Comparison of ENCODE assay signal across 17 mouse cellular contexts in genomic region chr5:131646192-131646775, GRCm38 (mm10).
DNase-seq lines count a peak whose midpoint lies in the region; ATAC-seq lines count a peak whose summit lies in the region.
"Had no signal": no experiment of that assay in that cellular context is flagged by ENCODE, and none has a peak within 500 bp of the region (broad histone marks: within the 10 kb centered on the region; RNA-seq: fewer than 3 reads in every experiment).

No protein-coding gene starts in this region.

- DNase-seq in forebrain, embryonic 11.5 days (ENCODE audit: low spot score), result peak; percentile 60
- peak; percentile 56 for DNase-seq in embryo, embryonic 11 days
- no peak for DNase-seq in liver
- no peak for DNase-seq in heart, postnatal 36 days
- DNase-seq: cerebellum, adult 18-20 months; cerebellum, postnatal 36 days; gastrocnemius, postnatal 14 days; liver, postnatal 0 days; lung, postnatal 14 days; thymus, postnatal 25 days had no signal

- ATAC-seq in forebrain, embryonic 11.5 days (replicated peaks; ENCODE audit: low FRiP score), result peak; percentile 22
- no peak for ATAC-seq in forebrain, embryonic 16.5 days
- no peak; the same call in 1 of the 2 replicates for ATAC-seq in hindbrain, embryonic 12.5 days (ENCODE audit: low FRiP score)
- ATAC-seq in midbrain, embryonic 16.5 days, result no peak
- ATAC-seq: inflammation-experienced regulatory T-cells, adult 6 months; liver, postnatal 0 days had no signal

- no peak overlapping the region for H3K9ac ChIP-seq in forebrain, embryonic 11.5 days (ENCODE audit: low read length)
- no peak overlapping the region for H3K9ac ChIP-seq in forebrain, embryonic 16.5 days (replicated peaks; ENCODE audit: low read depth, low read length)
- no peak overlapping the region for H3K9ac ChIP-seq in hindbrain, embryonic 12.5 days
- H3K9ac ChIP-seq in midbrain, embryonic 16.5 days (ENCODE audit: low read depth, low read length), result no peak overlapping the region
- H3K9ac ChIP-seq: embryonic facial prominence, embryonic 15.5 days; limb, embryonic 15.5 days; liver, postnatal 0 days had no signal

- H3K27ac ChIP-seq in forebrain, embryonic 11.5 days (ENCODE audit: low read depth, low read length), result no peak overlapping the region
- H3K27ac ChIP-seq in forebrain, embryonic 16.5 days (ENCODE audit: low read length), result no peak overlapping the region
- peak overlapping the region; percentile 62 for H3K27ac ChIP-seq in hindbrain, embryonic 12.5 days
- peak overlapping the region; percentile 10; the same call in 1 of the 2 replicates for H3K27ac ChIP-seq in midbrain, embryonic 16.5 days (ENCODE audit: low read length)

- peaks cover 48% of the 10 kb centered on the region for H3K27me3 ChIP-seq in forebrain, embryonic 11.5 days (ENCODE audit: control insufficient read depth, insufficient read depth, low read length)
- no peaks in the 10 kb centered on the region for H3K27me3 ChIP-seq in forebrain, embryonic 16.5 days (replicated peaks; ENCODE audit: control insufficient read depth, insufficient read depth, low read length)
- peaks cover 30% of the 10 kb centered on the region for H3K27me3 ChIP-seq in hindbrain, embryonic 12.5 days
- no peaks in the 10 kb centered on the region for H3K27me3 ChIP-seq in midbrain, embryonic 16.5 days (ENCODE audit: control insufficient read depth, insufficient read depth, low read depth, low read length)
- H3K27me3 ChIP-seq: CH12.LX; embryonic facial prominence, embryonic 15.5 days; limb, embryonic 15.5 days had no signal

- H3K4me2 ChIP-seq in forebrain, embryonic 11.5 days (ENCODE audit: low read depth, low read length, severe bottlenecking), result no peak overlapping the region
- H3K4me2 ChIP-seq in forebrain, embryonic 16.5 days (ENCODE audit: low read length), result no peak overlapping the region
- no peak overlapping the region for H3K4me2 ChIP-seq in hindbrain, embryonic 12.5 days (replicated peaks)
- no peak overlapping the region for H3K4me2 ChIP-seq in midbrain, embryonic 16.5 days (ENCODE audit: low read length)
- H3K4me2 ChIP-seq: embryonic facial prominence, embryonic 15.5 days; limb, embryonic 15.5 days had no signal

- no peak overlapping the region for H3K4me3 ChIP-seq in forebrain, embryonic 11.5 days (ENCODE audit: low read depth, low read length)
- no peak overlapping the region for H3K4me3 ChIP-seq in forebrain, embryonic 16.5 days (replicated peaks; ENCODE audit: low read length)
- H3K4me3 ChIP-seq in hindbrain, embryonic 12.5 days, result no peak overlapping the region
- no peak overlapping the region for H3K4me3 ChIP-seq in midbrain, embryonic 16.5 days (ENCODE audit: low read depth, low read length)
- H3K4me3 ChIP-seq: embryonic facial prominence, embryonic 15.5 days; limb, embryonic 15.5 days had no signal

- no peaks in the 10 kb centered on the region for H3K36me3 ChIP-seq in forebrain, embryonic 11.5 days (ENCODE audit: control insufficient read depth, insufficient read depth, low read length)
- no peaks in the 10 kb centered on the region for H3K36me3 ChIP-seq in forebrain, embryonic 16.5 days (ENCODE audit: control insufficient read depth, insufficient read depth)
- H3K36me3 ChIP-seq in hindbrain, embryonic 12.5 days, result no peaks in the 10 kb centered on the region
- no peaks in the 10 kb centered on the region for H3K36me3 ChIP-seq in midbrain, embryonic 16.5 days (ENCODE audit: control insufficient read depth, insufficient read depth, low read length)
- H3K36me3 ChIP-seq: limb, embryonic 15.5 days had no signal

- H3K4me1 ChIP-seq in forebrain, embryonic 11.5 days (replicated peaks; ENCODE audit: control insufficient read depth, insufficient read depth, low read length), result peaks cover 34% of the 10 kb centered on the region
- H3K4me1 ChIP-seq in forebrain, embryonic 16.5 days (replicated peaks; ENCODE audit: control insufficient read depth, insufficient read depth, low read length), result peaks cover 51% of the 10 kb centered on the region
- H3K4me1 ChIP-seq in hindbrain, embryonic 12.5 days, result peaks cover 83% of the 10 kb centered on the region
- peaks cover 36% of the 10 kb centered on the region for H3K4me1 ChIP-seq in midbrain, embryonic 16.5 days (ENCODE audit: control insufficient read depth, insufficient read depth, low read length)

- intact Hi-C loops in heart, postnatal 36 days (cut with DNase I), result loop anchor here (5.0 kb wide), 1 partner anchor 109 kb away; no protein-coding TSS in a partner anchor

- no peaks in the 10 kb centered on the region for H3K9me3 ChIP-seq in forebrain, embryonic 11.5 days (ENCODE audit: control insufficient read depth, low read length)
- no peaks in the 10 kb centered on the region for H3K9me3 ChIP-seq in forebrain, embryonic 16.5 days (ENCODE audit: control insufficient read depth, low read length)
- H3K9me3 ChIP-seq in hindbrain, embryonic 12.5 days (replicated peaks), result no peaks in the 10 kb centered on the region
- H3K9me3 ChIP-seq in midbrain, embryonic 16.5 days (replicated peaks; ENCODE audit: control insufficient read depth, low read length, poor library complexity, severe bottlenecking), result no peaks in the 10 kb centered on the region
- H3K9me3 ChIP-seq: embryonic facial prominence, embryonic 15.5 days; limb, embryonic 15.5 days had no signal

- 20% methylated on average over 10 of the region's 10 CpGs for WGBS in forebrain, embryonic 11.5 days
- 19% methylated on average over 10 of the region's 10 CpGs for WGBS in forebrain, embryonic 16.5 days
- 29% methylated on average over 10 of the region's 10 CpGs for WGBS in hindbrain, embryonic 12.5 days
- WGBS in midbrain, embryonic 16.5 days, result 22% methylated on average over 10 of the region's 10 CpGs

Comparison
In these comparisons a context has a peak if more than half of its experiments do, and no peak if none do; other contexts are left out.
1. DNase-seq: peak in forebrain, embryonic 11.5 days (single experiment) and embryo, embryonic 11 days (single experiment); none in liver (single experiment) and heart, postnatal 36 days (0 of 2).
2. H3K27ac ChIP-seq: peak in hindbrain, embryonic 12.5 days (single experiment) and midbrain, embryonic 16.5 days (single experiment); none in forebrain, embryonic 11.5 days (single experiment) and forebrain, embryonic 16.5 days (single experiment).